Mouse (Mus musculus): ENCODE data around the gene Ostc.

The Ostc gene

DNA sequence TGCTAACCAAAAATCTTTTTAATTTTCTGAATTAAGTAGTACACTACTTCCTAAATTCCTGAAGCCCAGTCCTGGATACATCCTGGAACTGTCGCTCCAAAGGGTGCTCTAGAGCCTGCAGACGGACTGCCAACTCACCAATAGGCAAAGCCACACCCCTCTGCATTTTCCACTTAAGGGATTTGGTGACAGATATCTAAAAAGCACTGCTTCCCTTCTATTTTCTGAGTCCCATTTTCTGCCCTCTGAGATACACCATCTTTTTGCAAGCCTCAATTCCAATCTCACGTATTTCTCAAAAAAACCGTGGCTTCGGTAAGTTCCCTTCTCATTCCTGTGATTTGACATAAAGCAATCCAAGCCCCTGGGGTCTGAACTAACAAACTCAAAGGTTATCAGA lies 715 bp downstream of the Ostc start:
- peak; percentile 17 for DNase-seq

DNA sequence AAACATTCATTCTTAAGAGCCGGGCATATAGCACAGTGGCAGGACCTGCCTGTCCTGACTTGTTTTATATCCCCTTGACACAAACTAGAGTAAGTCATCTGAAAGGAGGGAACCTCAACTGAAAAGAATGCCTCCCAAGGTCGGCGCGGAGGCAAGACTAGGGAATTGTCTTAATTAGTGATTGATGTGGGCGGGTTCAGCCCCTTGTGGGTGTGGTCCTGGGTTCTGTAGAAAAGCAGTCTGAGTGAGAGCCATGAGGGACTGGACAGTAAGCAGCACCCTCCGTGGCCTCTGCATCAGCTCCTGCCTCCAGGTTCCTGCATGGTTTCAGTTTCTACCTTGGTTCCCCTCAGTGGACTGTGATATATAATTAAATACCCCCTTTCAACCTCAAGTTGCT lies 7.0 kb downstream of the Ostc start:
- DNase-seq: no peak

DNA sequence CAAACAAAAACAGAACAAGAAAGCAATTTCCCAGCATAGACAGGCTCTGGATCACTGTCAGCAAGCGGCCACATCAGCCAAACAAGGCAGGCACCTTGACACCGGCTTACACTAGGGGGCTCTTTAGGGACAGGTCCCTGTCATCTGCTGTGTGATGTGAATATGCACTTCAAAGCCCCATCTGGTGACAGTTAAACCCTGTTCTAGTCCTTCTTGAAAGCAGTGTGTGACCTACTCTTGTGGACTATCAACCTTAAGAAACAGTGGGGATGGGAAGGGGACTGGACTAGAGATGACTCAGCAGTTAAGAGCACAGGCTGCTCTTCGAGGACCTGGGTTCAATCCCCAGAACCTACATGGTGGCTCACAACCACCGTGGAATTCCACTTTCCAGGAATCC lies 11.6 kb downstream of the Ostc start:
- no peak for DNase-seq

DNA sequence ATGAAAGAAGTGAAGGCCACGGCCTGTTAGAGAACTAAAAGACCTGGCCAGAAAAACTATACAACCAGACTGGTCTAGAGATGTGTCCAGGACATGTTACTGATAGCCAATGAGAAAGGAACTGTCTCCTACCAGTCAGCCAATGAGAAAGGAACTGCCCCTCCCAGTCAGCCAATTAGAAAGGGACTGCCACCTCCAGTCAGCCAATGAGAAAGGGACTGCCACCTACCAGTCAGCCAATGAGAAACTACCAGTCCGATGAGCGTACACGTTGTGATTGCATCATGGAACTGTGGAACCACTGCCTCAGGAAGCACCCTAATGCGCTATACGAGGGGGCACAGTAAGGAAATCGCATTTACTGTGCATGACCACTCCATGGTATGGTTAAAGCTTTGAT lies 14.5 kb downstream of the Ostc start:
- no peak for DNase-seq

DNA sequence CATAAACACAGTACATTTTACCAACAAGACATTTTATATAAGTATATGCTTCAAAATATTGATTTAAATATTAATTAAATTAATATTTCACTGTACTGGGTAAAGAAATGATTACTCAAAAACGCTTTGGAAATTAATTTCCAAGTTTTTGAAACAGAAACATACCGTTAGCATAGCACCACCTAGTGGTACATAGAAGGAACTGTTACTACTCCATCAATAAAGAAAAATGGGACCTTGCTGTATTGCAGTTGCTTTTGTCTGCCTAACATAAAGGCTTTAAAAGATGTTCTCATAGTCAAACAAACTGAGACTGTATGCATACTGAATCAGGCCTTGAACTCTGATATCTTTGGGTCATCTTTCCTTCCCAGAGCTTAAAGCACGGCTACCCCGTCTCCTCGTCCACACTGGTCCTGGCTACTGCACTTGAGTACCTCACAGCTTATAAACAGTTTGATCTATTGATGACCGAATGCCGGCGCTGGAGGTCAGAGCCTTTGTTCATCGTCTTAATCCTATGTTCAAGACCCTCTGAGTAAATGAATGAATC lies 15.1 kb downstream of the Ostc start:
- DNase-seq: no peak

DNA sequence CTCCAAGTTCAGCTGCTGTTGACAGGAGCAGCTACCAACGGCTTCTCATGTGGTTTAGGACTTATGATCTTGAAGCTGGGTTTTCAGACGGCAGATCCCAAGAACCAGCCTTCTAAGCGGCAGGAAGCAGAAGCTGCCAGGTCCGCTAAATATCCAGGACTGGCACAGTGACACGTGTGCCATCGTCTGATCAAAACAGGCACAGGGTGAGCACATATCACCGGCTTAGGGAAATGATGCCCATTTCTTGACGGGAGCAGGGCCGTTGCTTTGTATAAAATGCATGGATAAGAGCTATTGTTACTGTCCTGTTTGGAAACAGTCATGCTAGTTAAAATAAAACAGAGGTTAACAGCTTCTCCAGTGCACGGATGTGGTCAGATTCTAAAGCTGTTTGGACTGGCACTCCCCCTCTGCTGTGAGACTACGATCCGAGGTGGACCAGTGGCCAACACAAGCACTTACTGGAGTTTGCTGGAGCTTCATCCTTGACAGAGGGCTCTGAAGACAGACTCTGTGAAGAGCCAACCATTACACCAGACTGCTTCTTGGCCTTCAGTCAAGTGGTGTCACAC lies 17.6 kb downstream of the Ostc start:
- DNase-seq: no peak

DNA sequence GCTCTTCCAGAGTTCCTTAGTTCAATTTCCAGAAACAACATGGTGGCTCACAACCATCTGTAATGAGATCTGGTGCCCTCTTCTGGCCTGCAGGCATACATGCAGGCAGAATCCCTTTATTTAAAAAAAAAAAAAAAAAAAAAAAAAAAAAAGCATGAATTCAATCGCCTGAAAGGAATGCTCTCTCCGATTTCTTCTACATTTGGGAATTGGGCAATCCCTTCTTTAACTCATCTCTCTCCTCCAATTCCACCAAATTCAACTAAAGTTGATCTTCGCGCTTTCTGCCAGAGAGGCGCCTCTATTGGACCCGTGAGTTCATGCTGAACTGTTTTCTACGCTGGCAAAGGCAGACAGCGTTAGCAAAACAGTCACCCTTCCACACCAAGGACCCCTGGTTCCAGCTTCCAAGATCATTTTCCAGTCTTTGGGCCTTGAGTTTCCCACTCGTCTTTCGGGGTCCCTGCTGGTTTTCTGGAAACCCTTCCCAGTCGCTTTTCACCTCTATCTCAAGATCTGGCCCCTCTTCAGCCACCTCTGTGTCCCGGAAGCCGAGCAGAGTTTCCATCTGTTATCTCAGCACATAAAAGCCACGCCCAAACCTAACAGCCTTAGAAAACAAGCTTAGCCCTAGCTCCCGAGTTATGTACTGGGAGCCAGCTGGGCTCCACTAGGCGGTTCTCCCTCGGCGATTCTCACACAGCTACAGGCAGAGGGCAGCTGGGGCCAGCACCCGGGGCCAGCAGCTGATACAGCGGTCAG lies 18.2 kb downstream of the Ostc start:
- DNase-seq: no peak

DNA sequence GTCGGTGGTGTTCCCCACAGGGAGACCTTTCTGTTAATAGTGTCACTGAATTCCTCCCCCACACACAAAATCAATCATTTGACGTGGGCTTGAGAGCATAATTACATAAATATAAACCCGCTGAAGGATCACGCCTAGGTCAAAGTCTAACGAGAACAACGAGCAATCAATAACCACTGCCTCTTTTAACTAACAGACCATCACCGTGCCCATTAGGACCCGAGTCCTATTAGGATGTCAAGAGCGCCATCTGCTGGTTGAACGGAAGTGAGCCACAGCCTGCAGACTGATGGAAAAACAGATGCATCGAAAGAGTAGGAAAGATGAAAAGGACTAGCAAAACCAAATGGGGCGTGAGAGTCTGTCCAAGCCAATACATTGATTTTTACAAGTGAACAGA lies 19.6 kb downstream of the Ostc start:
- peak; percentile 45 for DNase-seq

DNA sequence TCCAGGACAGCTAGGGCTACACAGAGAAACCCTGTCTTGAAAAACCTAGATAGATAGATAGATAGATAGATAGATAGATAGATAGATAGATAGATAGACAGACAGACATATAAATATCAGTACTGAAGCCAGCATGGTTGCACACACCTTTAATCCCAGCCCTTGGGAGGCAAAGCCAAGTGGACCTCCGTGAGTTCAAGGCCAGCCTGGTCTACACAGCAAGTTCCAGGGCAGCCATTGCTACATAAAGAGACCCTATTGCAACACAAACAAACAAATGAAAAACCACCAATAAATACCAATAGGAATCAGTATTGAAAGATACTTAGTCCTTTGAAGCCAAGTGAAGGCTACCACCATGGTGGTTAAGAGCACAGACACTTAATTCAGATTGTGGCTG lies 22.2 kb downstream of the Ostc start:
- no peak for DNase-seq

DNA sequence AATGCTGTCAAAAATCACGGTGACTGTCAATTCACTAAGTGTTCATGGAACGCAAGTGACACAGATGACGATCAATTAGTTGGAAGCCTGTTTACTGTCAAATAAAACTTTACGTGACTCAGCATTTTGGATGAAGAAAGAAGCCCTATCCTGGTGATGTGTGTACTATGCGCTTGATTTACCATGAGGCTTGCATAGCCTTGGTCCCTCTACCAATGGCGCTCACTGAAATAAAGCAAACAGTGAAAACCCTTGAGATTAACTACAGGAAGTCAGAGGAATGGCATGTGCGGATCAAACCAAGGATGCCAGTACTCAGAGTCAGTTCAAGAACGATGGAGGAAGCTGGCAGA lies 24.3 kb downstream of the Ostc start:
- no peak for DNase-seq

DNA sequence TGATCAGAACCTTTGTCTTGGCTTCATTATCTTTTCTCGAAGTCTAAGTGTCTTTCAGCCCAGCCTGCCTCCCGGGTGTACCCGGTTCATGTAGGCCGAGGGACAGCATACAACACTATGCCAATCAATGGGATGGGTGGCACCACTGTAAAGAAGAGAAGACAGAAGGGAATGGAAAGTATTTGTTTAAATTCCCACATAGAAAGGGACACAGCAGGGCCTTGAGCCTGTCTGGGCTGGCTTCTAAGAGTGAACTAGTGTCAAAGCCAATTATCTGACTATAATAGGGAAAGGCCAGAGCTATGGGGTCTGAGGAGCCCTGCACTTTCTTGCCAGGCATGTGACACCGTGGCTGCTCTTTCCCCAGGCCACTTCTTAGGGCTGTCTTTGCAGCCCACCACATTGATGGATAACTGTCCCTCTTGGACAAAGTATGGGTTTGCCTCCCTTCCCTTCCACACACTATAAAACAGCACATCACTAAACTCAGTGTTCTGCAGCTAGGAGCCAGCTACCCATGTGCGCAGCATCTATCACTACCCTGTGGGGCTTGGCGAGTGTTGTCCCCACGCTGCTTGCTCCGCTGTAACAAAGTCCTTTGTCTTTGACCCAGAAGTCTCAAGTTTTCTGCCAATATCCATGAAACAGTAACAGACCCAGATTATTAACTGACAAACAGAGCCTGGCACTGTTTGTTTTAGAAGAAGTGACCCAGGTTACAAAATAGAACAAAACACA lies 24.8 kb downstream of the Ostc start:
- no peak for DNase-seq

DNA sequence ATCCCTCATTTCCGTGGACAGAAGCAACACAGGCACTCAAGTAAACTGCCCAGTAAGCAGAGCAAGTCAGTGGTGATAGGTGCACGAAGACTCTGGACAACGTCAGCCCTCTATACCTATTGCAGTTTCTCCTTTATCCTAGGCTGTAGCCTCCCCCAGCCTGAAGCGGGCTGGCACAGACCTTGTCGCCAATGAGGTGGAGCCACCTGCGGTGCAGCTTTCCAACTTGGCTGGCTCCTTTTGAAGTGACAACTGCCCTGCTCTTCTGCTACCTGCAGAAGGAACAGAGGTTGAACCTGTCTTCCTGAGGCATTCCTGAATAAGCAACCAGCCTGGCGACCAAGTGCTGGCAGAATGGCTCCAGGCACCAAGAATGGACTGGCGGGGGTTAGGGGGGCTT lies 25.4 kb downstream of the Ostc start:
- no peak for DNase-seq

DNA sequence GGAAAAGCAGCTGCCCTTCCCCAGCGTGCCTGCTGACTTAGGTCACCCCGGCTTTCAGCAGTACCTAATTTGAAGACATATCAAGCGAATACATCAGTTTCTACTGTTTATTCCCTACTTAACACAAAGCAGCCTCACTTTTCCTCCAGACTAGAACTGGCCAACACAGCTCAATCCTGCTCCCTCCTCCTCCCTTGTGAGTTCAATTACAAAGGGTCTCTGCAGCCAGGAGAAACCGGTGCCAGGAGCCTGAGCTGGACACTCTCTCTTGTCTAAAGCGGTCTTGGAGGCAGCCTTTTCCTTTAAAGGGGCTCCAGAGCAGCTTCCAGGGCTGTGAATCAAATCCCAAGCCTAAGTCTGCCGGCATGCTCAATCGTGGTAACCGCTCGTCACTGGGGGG lies 27.1 kb downstream of the Ostc start:
- no peak for DNase-seq

DNA sequence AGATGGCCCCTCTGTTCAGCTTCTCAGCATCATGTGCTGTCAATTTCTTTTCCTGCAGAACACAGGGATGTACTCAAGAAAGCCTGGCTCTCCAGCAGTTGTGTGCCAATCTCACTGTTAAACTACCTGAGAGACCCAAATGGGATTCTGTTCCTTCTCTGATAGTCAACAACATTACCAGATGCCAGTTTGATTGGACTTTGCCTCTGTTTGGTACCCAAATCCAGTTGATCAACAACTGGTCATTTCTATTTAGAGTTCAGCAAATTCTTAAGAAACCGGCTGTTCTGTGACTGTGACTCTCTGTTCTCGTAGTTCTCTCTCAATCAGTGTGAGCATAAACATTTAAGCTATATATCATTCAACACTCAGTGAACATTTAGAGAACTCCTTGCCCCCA lies 28.0 kb downstream of the Ostc start:
- DNase-seq: no peak

DNA sequence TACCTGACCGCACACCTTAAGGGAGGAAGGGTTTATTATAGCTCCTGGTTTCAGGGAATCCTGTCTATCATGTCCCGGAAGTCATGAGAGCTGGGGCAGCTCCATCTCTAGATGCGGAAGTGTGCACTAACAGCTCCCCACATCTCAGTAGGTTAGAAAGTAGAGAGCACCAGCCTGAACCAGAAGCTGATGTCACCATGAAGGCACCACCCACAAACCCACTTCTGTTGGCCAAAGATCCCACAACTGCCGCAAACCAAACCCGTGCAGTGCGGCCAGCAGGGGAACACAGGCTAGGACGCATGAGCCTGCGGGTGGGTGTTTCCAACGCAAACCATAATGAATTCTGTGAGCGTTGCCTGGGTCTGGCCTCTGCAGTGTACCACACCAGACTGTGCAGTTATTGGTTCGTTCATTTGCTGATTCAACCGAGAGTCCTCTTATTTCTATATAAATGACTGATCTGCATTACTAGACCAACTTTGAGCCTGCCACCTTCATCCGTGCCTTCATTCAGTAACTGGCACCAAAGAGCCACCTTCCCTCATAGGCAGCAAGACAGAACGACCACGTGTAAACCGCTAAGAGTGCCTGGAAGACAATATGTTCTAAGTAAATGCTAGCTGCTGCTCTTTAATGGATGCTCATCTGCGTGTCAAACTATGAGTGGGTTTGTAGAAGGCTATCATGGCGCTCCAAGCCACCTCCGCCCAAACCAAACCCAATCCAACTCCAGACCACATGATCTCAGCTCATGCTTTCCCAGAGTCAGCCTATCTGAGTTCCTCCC lies 31.4 kb downstream of the Ostc start:
- DNase-seq: no peak

DNA sequence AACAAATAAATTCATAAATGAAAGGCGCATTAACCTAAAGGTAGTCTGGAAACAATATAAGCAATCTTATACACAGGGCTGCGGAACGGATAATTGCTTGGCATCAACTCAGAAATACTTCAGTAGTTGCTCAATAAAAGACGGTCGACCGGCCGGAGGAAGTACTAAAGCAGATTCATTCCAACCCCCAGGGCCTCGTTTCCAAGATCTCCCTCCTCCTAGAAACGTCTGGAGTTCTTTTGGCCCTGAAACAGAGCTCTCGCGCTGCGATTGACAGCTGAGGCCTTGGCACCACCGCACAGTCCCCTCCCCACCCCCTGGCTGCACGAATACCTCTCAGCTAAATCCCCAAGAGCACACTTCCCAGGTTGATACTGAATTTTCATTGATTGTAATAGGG lies 38.0 kb downstream of the Ostc start:
- no peak for DNase-seq

DNA sequence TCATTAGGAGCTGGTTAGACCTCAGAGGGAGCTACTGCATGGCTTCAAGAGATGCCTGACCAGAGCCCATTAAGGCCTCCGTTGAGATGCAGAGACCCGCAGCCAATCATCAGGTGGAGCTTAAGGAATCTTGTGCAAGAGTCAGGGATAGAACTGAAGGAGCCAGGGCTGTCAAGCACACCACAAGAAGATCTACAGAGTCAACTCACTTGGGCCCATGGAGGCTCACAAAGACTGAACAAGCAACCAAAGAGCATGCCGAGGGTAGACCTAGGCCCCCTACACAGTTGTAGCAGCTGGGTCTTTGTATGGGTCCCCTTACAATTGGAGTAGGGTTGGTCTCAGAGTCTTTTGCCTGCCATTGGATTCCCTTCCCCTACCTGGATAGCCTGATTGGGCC lies 46.7 kb downstream of the Ostc start:
- no peak for DNase-seq

DNA sequence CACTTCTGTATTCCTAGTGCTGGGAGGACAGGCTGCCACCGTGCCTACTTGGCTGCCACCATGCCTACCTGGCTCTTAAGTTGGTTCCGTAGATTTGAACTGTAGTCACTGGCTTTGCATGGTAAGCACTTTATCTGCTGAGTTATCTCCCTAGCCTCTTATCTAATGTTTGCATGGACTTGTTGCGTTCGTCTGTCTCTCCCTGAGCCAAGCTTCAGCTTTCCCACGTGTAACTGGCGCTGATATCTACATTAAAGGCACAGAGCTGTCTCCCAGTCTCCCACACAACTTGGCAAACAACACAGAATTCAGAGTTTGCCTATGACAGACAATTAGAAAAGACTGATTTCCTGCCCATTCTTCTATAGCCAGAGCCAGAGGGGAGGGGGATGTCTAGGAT lies 48.6 kb downstream of the Ostc start:
- no peak for DNase-seq

DNA sequence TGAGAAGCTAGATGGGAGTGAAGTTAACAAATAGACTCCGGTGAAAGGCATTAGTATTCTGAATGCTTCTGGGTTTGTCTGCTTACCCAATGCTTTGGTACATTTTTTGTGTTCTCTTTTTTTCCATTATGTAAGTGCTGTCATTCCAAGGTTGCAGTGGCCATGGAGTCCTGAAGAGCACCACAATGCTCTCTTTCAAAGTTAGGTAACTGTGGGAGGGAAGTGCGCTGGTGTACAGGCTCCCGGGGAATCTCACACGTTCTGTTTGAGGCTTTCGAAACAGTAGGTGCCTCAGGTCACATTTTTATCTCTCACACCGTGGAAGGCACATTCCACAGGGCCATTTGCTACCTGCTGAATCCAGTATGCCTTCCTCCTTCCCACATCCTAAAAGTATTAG lies 59.7 kb downstream of the Ostc start:
- DNase-seq: no peak

DNA sequence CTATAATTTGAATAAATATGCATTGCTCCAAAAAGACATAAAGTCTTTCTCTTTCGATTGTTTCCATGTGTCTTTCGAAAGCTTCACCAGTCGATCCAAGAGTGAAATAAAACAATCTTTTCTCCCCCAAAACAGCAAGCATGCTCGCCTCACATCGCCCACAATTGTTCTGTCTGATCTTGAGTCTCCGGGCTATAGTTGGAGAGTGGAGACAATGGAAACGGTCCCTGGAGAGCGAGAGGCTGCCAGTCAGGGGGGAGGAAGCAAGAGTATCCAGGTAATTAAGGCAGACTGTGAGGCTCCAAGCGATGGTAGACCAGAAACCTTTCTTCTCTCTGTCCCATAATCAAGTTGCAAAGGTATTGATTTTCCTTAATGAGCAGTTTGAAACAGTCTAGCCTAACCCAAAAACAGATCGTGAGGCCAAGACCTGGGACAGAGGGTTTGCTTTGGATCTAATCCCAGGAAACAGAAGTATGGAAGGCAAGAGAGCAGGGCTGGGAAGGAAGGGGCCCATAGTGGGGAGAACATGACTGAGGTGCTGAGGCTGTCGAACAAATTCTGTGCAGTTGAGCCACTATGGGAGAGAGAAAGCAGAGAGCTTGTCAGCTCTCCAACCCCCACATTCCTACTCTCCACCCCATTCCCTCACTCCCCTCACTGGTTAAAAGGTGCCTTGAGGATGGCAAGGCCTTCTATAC lies 63.0 kb downstream of the Ostc start:
- no peak for DNase-seq

Data from cerebellum, adult 9-11 months (tissue).